ENCODE assay signal across 8 mouse cellular contexts in genomic region chr17:35836178-35836965, GRCm38 (mm10). TPM values are rescaled to one million over a fixed set of nuclear protein-coding genes. Genes with fewer than 3 reads are reported as not detected.
DNase-seq lines count a peak whose midpoint lies in the region; ATAC-seq and TF ChIP-seq lines count a peak whose summit lies in the region.

No protein-coding gene starts in this region.

- WGBS in hindbrain, embryonic 13.5 days, result 7% methylated on average over 24 of the region's 24 CpGs

- peak overlapping the region; percentile 99 for H3K27ac ChIP-seq in hindbrain, embryonic 13.5 days

- peaks cover 52% of the 10 kb centered on the region for H3K36me3 ChIP-seq in hindbrain, embryonic 13.5 days

- no peaks in the 10 kb centered on the region for H3K9me3 ChIP-seq in hindbrain, embryonic 13.5 days

- no peak for TF ChIP-seq CTCF in Patski (IDR thresholded peaks at IDR 0.05)

- peak overlapping the region; percentile 96 for H3K4me3 ChIP-seq in hindbrain, embryonic 13.5 days

- POLR2A ChIA-PET in Patski (lab: Charles Lee), result interaction anchor here (1.0 to 2.0 kb wide), 14 partner anchors 10 to 134 kb away, joined by 3 to 13 read pairs (median 5); partner anchors contain the start of genes Flot1 and Ier3

- peak; percentile 74 for DNase-seq in Patski (ENCODE audit: low read depth, low spot score)
- peak; percentile 94 to 97 for DNase-seq in cerebellum, postnatal 14 days
- DNase-seq in frontal cortex, postnatal 10 days (ENCODE audit: low spot score in 2 of 2), result peak; percentile 77 to 85
- DNase-seq in layer of hippocampus, postnatal 36 days, result peak; percentile 76 to 82
- peak; percentile 88 for DNase-seq in lung, postnatal 25 days (ENCODE audit: low spot score)
- peak; percentile 91 for DNase-seq in retina, postnatal 7 days (ENCODE audit: low read depth, low spot score)
- peak; percentile 87 for DNase-seq in urinary bladder, postnatal 14 days (ENCODE audit: low spot score)

- H3K4me2 ChIP-seq in hindbrain, embryonic 13.5 days, result peak overlapping the region; percentile 92

- H3K9ac ChIP-seq in hindbrain, embryonic 13.5 days, result peak overlapping the region; percentile 100

- CTCF ChIA-PET in Patski (lab: Charles Lee), result interaction anchor here (1.2 to 6.7 kb wide), 10 partner anchors 9 to 105 kb away, joined by 3 to 42 read pairs (median 4); partner anchors contain the start of genes Dhx16 and Ppp1r18

- in situ Hi-C loops in Patski (cut with MboI; ENCODE audit: low pct_unique_long_range_greater_than_20kb), result loop anchor here (5.0 kb wide), 2 partner anchors 36 to 81 kb away; partner anchors contain the start of genes Mrps18b and Ppp1r10

- ATAC-seq in Patski, result peak; percentile 11
- ATAC-seq in hindbrain, embryonic 13.5 days (ENCODE audit: low FRiP score), result 0 out of 2 replicates have a peak, but pooled peaks have one; percentile 0

- peaks cover 56% of the 10 kb centered on the region for H3K4me1 ChIP-seq in hindbrain, embryonic 13.5 days (replicated peaks)

- H3K27me3 ChIP-seq in Patski, result no peaks in the 10 kb centered on the region
- H3K27me3 ChIP-seq in hindbrain, embryonic 13.5 days, result no peaks in the 10 kb centered on the region

RNA-seq across cellular contexts. Expression of gene Tubb5, which starts 1.7 kb away (rescaled TPM):
- 608 TPM for polyA plus RNA-seq in Patski (2021)
- polyA plus RNA-seq in hindbrain, embryonic 13.5 days (2015; fragmentation: Nextera tagmentation; extraction: Ambion mirVana), result 1,714 and 1,822 TPM in 2 replicates
- total RNA-seq in layer of hippocampus, postnatal 36 days (2021), result 100 to 1,000 TPM; 360 to 381 TPM

RNA-seq across cellular contexts. Expression of gene Mdc1, which starts 4.9 kb away (rescaled TPM):
- polyA plus RNA-seq in Patski (2021), result 23.9 TPM
- polyA plus RNA-seq in hindbrain, embryonic 13.5 days (2015; fragmentation: Nextera tagmentation; extraction: Ambion mirVana), result 11.0 and 11.3 TPM in 2 replicates
- 10 to 100 TPM; 13.1 to 19.5 TPM for total RNA-seq in layer of hippocampus, postnatal 36 days (2021)

RNA-seq across cellular contexts. Expression of gene Flot1, which starts 13.3 kb away (rescaled TPM):
- polyA plus RNA-seq in Patski (2021), result 308 TPM
- polyA plus RNA-seq in hindbrain, embryonic 13.5 days (2015; fragmentation: Nextera tagmentation; extraction: Ambion mirVana), result 75.2 and 78.8 TPM in 2 replicates
- 100 to 1,000 TPM; 124 to 132 TPM for total RNA-seq in layer of hippocampus, postnatal 36 days (2021)

RNA-seq across cellular contexts. Expression of gene Ier3, which starts 14.9 kb away (rescaled TPM):
- 149 TPM for polyA plus RNA-seq in Patski (2021)
- polyA plus RNA-seq in hindbrain, embryonic 13.5 days (2015; fragmentation: Nextera tagmentation; extraction: Ambion mirVana), result 8.2 and 9.2 TPM in 2 replicates
- total RNA-seq in layer of hippocampus, postnatal 36 days (2021), result 1 to 10 TPM; 4.2 to 6.5 TPM

RNA-seq across cellular contexts. Expression of gene Nrm, which starts 24.7 kb away (rescaled TPM):
- 13.5 TPM for polyA plus RNA-seq in Patski (2021)
- polyA plus RNA-seq in hindbrain, embryonic 13.5 days (2015; fragmentation: Nextera tagmentation; extraction: Ambion mirVana), result 26.4 and 26.9 TPM in 2 replicates
- 1 to 10 TPM; 1.5 to 2.2 TPM for total RNA-seq in layer of hippocampus, postnatal 36 days (2021)

Comparison
In these comparisons a context has a peak if more than half of its experiments do, and no peak if none do; other contexts are left out.
1. Peak in every context shown above with its lines: DNase-seq, ATAC-seq, H3K4me3 ChIP-seq and H3K27ac ChIP-seq.